Mouse (Mus musculus) lung, postnatal 25 days (tissue): Measurements from ENCODE around the gene Lbp.

ENCODE experiments used
- DNase-seq: peaks from one replicate; pipeline ENCODE4 v3.0.0; 2022; ENCODE audit warnings: low spot score

The Lbp gene

GRCm38 (mm10) chr2:158305948-158306695, at the start of gene Lbp:
Gene Lbp, plus strand, starts transcription at chr2:158306493.
- DNase-seq = peak; percentile 84

- DNase-seq = no peak
These were observed 49.4 kb upstream of the Lbp start for GRCm38 (mm10) chr2:158256894-158257293.

- DNase-seq = no peak
These were observed 48.3 kb upstream of the Lbp start, which contains the start of gene Bpi for GRCm38 (mm10) chr2:158258005-158258418. Gene Bpi, plus strand, starts transcription at chr2:158258094.

GRCm38 (mm10) chr2:158258781-158259180, 47.5 kb upstream of the Lbp start:
- DNase-seq = peak; percentile 66

- DNase-seq = no peak
These were observed 46.8 kb upstream of the Lbp start for GRCm38 (mm10) chr2:158259498-158259897.

- DNase-seq = no peak
These were observed 41.4 kb upstream of the Lbp start for GRCm38 (mm10) chr2:158264877-158265276.

- DNase-seq = no peak
These were observed 36.3 kb upstream of the Lbp start for GRCm38 (mm10) chr2:158270017-158270416.

- DNase-seq = peak; percentile 24
These were observed 32.6 kb upstream of the Lbp start for GRCm38 (mm10) chr2:158273646-158274045.

GRCm38 (mm10) chr2:158275349-158275748, 30.9 kb upstream of the Lbp start:
- no peak for DNase-seq

GRCm38 (mm10) chr2:158275811-158276210, 30.5 kb upstream of the Lbp start:
- no peak for DNase-seq

- DNase-seq = no peak
These were observed 29.8 kb upstream of the Lbp start for GRCm38 (mm10) chr2:158276451-158276850.

GRCm38 (mm10) chr2:158276878-158277277, 29.4 kb upstream of the Lbp start:
- DNase-seq = no peak

- no peak for DNase-seq
These were observed 26.6 kb upstream of the Lbp start for GRCm38 (mm10) chr2:158279656-158280055.

- no peak for DNase-seq
These were observed 24.6 kb upstream of the Lbp start for GRCm38 (mm10) chr2:158281497-158282205.

- DNase-seq = no peak
These were observed 23.2 kb upstream of the Lbp start for GRCm38 (mm10) chr2:158283136-158283535.

- no peak for DNase-seq
These were observed 22.5 kb upstream of the Lbp start for GRCm38 (mm10) chr2:158283771-158284170.

- DNase-seq = peak; percentile 70
These were observed 21.7 kb upstream of the Lbp start for GRCm38 (mm10) chr2:158284571-158284970.

- DNase-seq = no peak
These were observed 20.6 kb upstream of the Lbp start for GRCm38 (mm10) chr2:158285655-158286054.

- peak; percentile 64 for DNase-seq
These were observed 10.6 kb upstream of the Lbp start for GRCm38 (mm10) chr2:158295700-158296099.

- no peak for DNase-seq
These were observed 7.1 kb upstream of the Lbp start for GRCm38 (mm10) chr2:158299203-158299602.

GRCm38 (mm10) chr2:158299731-158300130, 6.6 kb upstream of the Lbp start:
- DNase-seq = no peak

- no peak for DNase-seq
These were observed 3.5 kb upstream of the Lbp start for GRCm38 (mm10) chr2:158302807-158303206.

GRCm38 (mm10) chr2:158306696-158307049, 380 bp downstream of the Lbp start:
- DNase-seq = no peak
